Mouse (Mus musculus) kidney, postnatal 25 days (tissue): ENCODE results near the gene Aldh1a1.
A peak's percentile ranks its signal among the peaks of the same experiment; 100 is the strongest.
"Not testable (repeated sequence)": the region's sequence is repeated elsewhere in the genome, so short reads cannot be mapped to it uniquely, and the experiment has no call there.

Source experiments
- DNase-seq, 2 experiments: peaks; one replicate each; pipeline ENCODE4 v3.0.0; 2021; ENCODE audit warnings: mixed read lengths in 2 of 2

Aldh1a1 gene

GRCm38 (mm10) chr19:20492491-20492890 lies at the start of gene Aldh1a1:
Gene Aldh1a1 (plus strand): TSS chr19:20492715.
- no peak for DNase-seq

DNA sequence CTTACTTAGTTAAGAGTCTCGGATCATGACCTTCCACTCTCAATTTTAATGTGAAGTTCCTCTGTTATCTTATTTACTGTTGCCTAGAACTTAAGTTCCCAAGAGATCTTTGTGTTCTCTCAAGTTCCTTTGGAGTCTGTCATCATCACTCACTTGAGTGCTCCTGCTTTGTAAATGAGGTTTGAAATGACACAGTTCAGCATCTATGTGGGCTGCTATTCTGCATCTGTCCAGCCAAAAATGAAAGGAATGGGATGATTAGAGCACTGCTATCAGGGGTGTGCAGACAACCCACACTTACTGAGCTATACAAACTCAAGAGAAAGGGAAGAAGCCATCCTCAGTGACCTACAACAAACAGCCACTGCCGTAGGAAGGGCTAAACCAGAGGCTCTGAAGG lies 44.7 kb upstream of the Aldh1a1 start:
- no peak for DNase-seq

DNA sequence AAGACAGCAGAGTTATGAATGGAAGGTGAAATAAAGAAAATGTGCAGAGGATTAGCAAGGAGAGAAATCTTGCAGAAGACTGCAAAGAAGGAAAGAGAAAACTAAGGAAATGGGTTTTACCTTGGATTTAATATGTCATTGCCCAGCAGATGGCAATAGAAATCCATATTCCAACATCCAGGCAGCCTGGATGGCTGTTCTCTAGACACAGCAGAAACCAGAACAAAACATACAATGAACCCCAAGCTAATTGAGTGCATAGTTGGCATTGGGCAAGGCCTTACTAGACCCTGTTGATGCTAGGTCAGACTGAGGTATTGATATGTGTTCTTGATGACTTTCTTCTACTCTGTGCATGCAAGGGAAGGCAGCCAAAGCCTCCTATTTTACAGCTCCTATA lies 43.0 kb upstream of the Aldh1a1 start:
- DNase-seq: peak in 1 of 2 experiments; percentile 23

DNA sequence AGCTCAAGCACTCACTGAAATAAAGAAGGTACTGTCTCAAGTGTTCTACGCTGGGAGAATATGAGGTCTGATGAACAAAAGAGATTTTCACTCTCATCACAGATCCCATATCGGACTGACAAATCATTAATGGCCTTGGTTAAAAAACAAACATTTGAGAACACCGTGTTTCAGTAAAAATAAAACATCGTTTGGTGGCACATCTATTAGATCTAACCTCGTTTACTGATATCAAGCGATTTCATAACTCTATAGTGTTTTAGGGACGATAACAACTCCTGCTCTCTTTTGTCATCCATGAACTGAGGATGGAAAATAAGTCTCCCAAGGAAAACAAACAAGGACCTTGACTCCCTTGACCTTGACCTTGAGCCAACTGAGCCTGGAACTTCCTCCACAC lies 41.5 kb upstream of the Aldh1a1 start:
- no peak for DNase-seq

DNA sequence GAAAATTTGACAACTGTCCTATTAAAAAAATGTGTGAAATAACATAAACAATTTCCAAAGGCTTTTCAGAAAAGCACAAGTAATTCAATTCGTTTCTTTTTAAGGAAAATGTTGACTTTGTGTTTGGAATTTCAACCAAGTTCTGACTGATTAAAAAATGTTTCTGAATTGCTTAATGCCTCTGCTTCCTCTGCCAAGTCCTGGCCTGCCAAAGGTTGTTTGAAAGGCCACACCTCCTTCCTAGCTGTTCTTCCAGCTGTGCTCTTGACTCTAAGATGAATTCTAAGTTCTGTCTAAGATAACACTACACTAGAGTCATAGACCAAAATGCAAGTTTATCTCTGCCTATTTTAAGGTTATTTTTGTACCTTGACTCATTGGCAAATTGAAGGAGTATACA lies 8.0 kb upstream of the Aldh1a1 start:
- peak in 1 of 2 experiments; percentile 4 for DNase-seq

DNA sequence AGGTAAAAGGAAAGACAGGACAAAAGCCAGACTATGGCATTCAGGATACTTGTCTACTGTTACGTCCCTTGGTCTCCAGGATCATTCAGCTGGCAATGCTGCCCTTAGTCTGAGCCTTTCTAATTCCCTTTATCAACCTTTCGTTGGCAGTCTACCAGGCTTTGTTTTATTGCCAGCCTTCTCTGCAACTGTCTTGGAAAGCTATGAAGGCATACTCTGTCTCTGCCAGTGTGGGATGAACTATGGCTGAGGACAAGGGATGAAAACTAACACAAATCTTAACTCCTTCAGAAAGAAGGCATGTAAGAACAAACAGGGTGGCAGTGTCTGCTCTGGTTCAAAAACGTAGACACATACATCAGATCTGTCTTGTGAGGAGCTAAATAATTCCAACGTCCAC lies 565 bp upstream of the Aldh1a1 start:
- no peak for DNase-seq

- no peak for DNase-seq
These were observed 4.0 kb downstream of the Aldh1a1 start for GRCm38 (mm10) chr19:20496476-20496875.

DNA sequence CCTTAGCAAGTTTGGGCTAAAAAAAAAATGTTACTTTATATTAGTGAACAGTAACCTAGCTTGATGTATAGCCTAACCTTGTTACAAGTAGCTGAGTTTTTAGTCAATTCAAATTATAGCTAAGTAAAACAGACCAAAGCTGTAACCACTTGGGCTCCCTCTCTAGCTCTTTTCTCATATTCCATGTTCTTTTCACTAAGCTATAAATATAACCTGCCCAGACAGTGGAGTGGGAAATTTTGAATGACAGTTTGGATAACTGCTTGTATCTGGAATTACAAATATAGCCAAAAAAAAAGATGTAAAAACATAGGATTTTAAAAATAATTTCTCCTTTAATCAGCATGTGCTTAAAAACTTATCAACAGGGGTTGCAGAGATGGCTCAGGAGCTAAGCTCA lies 12.8 kb downstream of the Aldh1a1 start:
- no peak for DNase-seq

GRCm38 (mm10) chr19:20506936-20507615 lies 14.6 kb downstream of the Aldh1a1 start:
- DNase-seq: no peak

GRCm38 (mm10) chr19:20508609-20509008 lies 16.1 kb downstream of the Aldh1a1 start:
- DNase-seq: no peak

- DNase-seq: no peak
These were observed 19.5 kb downstream of the Aldh1a1 start for GRCm38 (mm10) chr19:20511971-20512370.

DNA sequence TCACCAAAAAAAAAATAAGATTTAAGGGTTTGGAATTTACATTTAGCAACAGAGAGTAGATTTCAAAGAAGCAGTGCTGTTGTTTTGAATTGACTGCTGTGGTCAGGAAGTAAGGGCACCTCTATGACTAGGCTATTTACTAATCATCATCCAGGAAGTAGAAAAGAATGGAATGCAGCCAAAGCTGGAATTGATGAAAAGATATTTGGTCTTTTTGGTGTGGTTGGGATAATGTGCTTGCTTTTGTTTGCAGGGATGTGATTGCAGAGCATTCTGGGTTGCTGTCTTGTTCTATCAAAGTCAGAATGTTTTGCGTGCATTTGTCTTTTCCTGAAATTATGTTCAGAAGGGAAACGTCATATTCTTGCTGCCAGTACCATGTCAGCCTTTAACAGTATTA lies 20.7 kb downstream of the Aldh1a1 start:
- DNase-seq: no peak

DNA sequence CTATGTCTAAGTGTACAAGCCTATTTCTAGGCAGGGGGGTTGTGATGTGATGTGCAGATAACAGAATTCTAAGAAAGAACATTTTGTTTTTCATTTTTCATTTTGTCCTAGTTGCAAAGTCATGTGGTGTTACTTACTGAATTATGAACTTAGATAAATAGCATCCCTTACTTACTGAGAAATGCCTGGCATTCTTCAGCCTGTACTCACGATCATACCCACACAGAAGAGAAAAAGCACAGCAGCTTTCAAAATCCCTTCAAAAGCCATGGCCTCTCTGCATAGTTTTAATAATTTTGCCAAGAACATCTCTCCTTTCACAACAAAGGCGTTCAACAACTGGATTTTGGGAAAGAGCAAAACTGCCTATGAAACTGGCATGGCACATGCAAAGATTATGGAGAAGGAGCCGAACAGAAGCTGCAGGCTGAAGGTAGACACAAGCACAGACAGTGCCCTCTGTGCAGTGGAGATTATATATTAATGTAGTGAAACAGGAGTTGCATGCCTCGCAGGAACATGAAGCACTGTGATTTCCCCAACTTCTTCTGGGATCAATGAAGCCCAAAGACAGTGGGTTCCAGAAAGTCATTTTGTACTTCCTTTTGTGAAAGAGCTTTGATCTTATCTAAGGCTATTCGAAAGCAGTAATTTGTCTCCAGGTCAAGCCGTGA lies 21.3 kb downstream of the Aldh1a1 start:
- DNase-seq: no peak

- DNase-seq: no peak
These were observed 24.0 kb downstream of the Aldh1a1 start for GRCm38 (mm10) chr19:20516481-20516880.

DNA sequence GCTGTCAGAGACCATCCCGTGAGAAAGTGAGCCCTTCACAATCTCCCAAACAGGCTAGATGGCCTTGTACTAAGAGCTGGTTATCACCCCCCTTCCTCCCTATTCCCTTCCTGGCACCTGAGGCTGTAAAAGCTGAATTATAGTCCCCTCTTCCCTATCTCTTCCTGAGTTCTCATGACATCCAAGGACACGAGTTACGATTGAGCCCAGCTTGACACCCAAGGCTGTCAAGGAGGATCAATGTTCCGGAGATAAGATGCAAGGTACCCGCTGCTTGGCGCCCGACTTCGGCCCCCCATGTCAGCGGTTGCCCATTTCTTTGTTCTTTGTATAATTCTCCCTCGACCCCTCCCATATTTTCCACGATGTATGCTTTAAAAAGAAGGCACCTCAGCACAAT lies 36.6 kb downstream of the Aldh1a1 start:
- DNase-seq: not testable (repeated sequence)

- peak; percentile 21 to 68 for DNase-seq
These were observed 37.6 kb downstream of the Aldh1a1 start for GRCm38 (mm10) chr19:20529921-20530696.

GRCm38 (mm10) chr19:20536538-20536937 lies 44.0 kb downstream of the Aldh1a1 start:
- no peak for DNase-seq

- no peak for DNase-seq
These were observed 48.5 kb downstream of the Aldh1a1 start for GRCm38 (mm10) chr19:20541044-20541443.

GRCm38 (mm10) chr19:20541924-20542323 lies 49.4 kb downstream of the Aldh1a1 start:
- DNase-seq: no peak

DNA sequence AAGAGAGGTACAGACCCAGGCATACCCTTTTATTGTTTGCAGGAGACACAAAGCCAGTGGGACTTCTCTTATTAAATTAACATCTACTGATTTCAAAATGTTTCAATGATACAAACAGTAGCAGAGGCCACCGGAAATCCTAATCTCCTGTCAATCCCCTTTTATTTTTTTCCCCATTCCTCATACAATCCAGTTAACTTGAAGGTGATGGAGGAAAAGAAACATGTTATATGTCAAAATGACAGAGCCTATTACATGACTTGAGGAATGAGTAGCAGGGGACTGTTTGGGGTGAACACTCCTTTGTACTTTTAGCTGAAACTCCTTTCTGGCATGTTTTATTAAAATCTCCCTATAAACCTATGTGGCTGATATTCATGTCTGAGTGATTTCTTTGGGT lies 51.3 kb downstream of the Aldh1a1 start:
- DNase-seq: no peak

- DNase-seq: no peak
These were observed 52.4 kb downstream of the Aldh1a1 start for GRCm38 (mm10) chr19:20544941-20545340.

DNA sequence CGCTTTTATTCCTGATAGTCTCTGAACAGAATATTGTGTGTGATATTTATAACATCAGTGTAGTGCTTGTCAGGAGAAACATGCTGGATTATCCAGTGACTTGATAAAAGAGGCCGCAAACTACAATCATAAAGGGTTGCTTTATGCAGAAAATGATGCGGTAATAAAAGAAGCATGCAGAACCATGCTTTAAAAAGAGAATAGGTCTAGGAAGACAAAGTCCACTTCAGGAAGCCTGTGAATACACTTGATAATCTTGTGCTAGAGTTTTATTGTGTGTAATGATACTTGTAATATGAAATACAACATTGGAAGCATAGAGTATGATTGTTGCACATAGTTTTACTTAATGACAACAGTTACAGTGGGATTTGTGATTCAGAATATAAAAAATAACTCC lies 54.5 kb downstream of the Aldh1a1 start:
- DNase-seq: no peak

DNA sequence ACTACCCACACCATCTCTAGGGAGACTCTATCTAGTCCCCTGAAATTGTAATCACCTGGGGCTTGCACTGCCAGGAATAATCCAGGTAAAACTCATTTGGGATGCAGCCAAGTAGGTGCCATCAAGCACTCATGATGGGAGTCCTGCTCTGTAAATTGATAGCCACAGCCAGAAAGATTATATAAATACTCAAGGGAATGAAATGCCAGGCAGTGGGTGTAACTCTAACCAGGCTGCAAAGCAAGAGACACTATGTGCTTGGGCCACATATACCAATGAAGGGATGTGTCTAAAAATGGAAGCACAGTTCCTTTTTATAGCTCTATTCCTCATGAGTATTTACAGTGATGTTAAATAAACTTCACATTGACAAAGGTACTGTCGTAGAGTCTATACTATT lies 56.9 kb downstream of the Aldh1a1 start:
- no peak for DNase-seq

DNA sequence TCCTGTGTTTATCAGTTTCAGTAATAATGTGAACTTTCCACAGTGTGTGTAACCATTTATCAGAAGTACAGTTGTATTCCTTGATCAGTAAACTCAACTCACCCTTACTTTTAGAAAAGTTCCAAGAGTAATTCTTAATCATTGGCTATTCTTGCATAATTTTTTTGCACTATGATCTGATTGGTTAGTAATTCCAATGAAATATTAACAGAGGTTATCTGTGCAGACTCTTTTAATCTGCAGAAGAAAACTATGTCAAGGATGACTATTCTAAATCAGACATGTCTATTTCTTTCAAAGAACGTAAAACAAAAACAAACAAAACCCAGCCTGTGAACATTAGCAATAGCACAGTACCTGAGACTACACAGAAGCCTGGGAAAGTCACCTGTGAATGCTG lies 62.9 kb downstream of the Aldh1a1 start:
- DNase-seq: no peak
